Mouse (Mus musculus): Measurements from ENCODE around the gene Vegfb. TPM values are rescaled to one million over a fixed set of nuclear protein-coding genes. Genes with fewer than 3 reads are reported as not detected.

Vegfb gene
- polyA plus RNA-seq, 1 experiment from 2014 or later = 21.4 TPM

DNA sequence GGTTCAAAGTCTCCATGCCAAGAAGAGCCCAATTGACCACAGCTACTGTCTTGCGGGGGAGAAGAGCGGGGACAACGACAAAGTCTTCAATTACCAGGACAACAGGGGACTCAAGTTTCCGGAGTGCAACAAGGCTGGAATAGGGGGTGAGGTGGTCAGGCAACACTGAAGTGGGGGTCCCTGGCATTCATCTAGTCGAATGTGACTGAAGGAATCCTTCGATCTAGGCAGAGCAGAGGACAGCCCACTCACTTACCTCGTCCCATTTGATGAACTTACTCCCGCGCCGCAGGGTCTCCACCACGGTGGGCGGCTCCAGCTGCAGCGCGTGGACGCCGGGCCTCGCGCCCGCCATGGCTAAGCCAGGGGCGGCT is 18.2 kb downstream of the Vegfb start:
- under 1% methylated on average over 18 of the region's 20 CpGs for WGBS
- Histone ChIP-seq H3K9me3 (ENCODE audit: control insufficient read depth, low read length) (no peaks in the 10 kb centered on the region), H3K4me3 (ENCODE audit: low read depth, low read length) (peak overlapping the region; percentile 38), H3K4me2 (replicated peaks; ENCODE audit: low read depth, low read length) (peak overlapping the region; percentile 54), H3K4me1 (replicated peaks; ENCODE audit: control insufficient read depth, insufficient read depth, low read length) (peaks cover 5% of the 10 kb centered on the region), H3K27ac (ENCODE audit: low read depth, low read length) (no peak overlapping the region), H3K36me3 (ENCODE audit: control insufficient read depth, insufficient read depth, low read length) (no peaks in the 10 kb centered on the region), H3K9ac (ENCODE audit: low read depth, low read length) (peak overlapping the region; percentile 61; the same call in 1 of the 2 replicates), H3K27me3 (ENCODE audit: control insufficient read depth, insufficient read depth, low read length) (peaks cover 8% of the 10 kb centered on the region)
- ATAC-seq (ENCODE audit: low FRiP score) = no peak
- DNase-seq (ENCODE audit: low spot score) = no peak

DNA sequence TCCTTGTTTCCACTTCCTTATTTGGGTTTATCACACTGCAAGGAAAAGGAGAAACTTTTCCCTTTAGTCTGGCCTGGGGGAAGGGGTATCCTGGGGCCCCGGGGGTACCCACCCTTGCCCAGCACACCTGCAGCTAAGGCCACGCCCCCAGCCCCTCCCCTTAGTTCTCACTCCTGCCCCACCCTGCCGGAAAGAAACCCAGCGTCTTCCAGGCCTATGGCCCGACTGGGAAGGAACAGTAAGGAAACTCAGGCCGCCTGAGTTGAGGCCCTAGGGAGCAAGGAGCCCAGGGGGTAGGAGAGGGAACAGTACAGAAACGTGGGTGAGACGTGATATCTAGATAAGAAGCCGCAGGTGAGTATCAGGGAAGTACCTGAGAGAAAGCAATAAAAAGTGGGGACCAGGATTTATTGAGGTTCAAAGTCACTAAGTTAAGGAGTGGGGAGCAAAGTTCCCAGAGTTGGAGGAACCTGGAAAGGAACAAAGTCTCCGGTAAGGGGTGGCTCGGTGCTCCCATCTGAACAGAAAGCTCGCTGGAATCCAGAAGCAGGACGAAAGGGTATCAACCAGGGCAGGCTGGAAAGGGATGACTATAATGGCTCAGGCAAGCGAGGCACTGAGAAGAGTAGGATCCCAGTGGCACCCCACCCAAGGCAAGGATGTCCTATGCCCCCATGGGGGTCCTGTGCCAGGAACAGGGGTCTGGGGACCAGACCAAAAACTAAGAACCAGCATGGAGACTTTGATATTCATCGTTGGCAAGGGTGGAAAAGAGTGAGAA is 18.8 kb downstream of the Vegfb start:
- Histone ChIP-seq H3K27ac (ENCODE audit: low read depth, low read length) (no peak overlapping the region), H3K9me3 (ENCODE audit: control insufficient read depth, low read length) (no peaks in the 10 kb centered on the region), H3K4me3 (ENCODE audit: low read depth, low read length) (peak overlapping the region; percentile 38; the same call in 1 of the 2 replicates), H3K9ac (ENCODE audit: low read depth, low read length) (no peak overlapping the region), H3K27me3 (ENCODE audit: control insufficient read depth, insufficient read depth, low read length) (peaks cover 8% of the 10 kb centered on the region), H3K4me2 (replicated peaks; ENCODE audit: low read depth, low read length) (peak overlapping the region; percentile 54), H3K4me1 (replicated peaks; ENCODE audit: control insufficient read depth, insufficient read depth, low read length) (peaks cover 5% of the 10 kb centered on the region), H3K36me3 (ENCODE audit: control insufficient read depth, insufficient read depth, low read length) (no peaks in the 10 kb centered on the region)
- DNase-seq (ENCODE audit: low spot score) (no peak), ATAC-seq (ENCODE audit: low FRiP score) (no peak)
- WGBS = 10% methylated on average over 15 of the region's 15 CpGs

DNA sequence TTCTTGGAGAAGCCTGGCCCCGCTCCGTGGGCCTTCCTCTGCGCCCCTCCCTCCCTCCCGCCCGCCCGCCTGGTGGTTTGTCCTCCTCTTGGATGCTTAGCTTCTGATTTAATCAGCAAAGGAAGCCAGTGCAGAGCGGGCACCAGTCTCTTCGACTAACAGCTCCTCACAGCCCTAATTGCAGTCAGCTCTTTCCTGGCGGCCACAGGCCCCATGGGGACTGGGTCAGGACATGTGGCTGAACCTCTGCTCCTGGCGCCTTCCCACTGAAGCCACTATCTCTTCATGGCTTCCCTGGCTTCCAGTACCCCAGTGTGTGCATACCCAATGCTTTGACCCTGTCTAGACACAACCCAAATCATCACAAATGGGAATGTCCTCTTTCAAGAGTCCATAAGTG is 31.0 kb downstream of the Vegfb start:
- 0 out of 2 replicates have a peak, but pooled peaks cover 2% of the 10 kb centered on the region for H3K36me3 ChIP-seq (ENCODE audit: control insufficient read depth, insufficient read depth, low read length)
- no peak overlapping the region for H3K4me3 ChIP-seq (ENCODE audit: low read depth, low read length)
- H3K27ac ChIP-seq (ENCODE audit: low read depth, low read length) = no peak overlapping the region
- no peaks in the 10 kb centered on the region; the same call in 1 of the 2 replicates for H3K27me3 ChIP-seq (ENCODE audit: control insufficient read depth, insufficient read depth, low read length)
- WGBS = 69% methylated on average over 10 of the region's 10 CpGs
- no peak for DNase-seq (ENCODE audit: low spot score)
- no peak overlapping the region for H3K9ac ChIP-seq (ENCODE audit: low read depth, low read length)
- H3K9me3 ChIP-seq (ENCODE audit: control insufficient read depth, low read length) = no peaks in the 10 kb centered on the region
- no peak for ATAC-seq (ENCODE audit: low FRiP score)
- 0 out of 2 replicates have a peak, but pooled peaks cover 6% of the 10 kb centered on the region for H3K4me1 ChIP-seq (replicated peaks; ENCODE audit: control insufficient read depth, insufficient read depth, low read length)
- H3K4me2 ChIP-seq (replicated peaks; ENCODE audit: low read depth, low read length) = no peak overlapping the region

DNA sequence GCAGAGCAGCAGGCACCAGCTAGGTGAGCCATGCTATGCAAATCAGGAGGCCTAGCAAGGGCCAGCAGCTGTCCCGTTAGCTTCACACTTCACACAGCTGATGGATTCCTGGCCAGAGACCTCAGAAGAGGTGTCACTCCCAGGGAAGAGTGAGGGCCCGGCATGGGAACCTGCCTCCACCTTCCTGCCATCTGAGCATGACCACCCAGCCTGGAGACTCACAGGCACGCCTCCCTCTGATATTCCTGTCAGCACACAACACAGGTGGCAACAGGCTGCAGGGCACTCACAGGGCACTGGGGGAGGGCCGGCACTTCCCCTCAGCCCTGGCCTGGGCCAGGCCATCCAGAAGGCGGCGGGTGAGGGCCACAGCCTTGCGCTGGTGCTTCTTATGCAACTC is 32.0 kb downstream of the Vegfb start:
- 83% methylated on average over 7 of the region's 7 CpGs for WGBS
- ATAC-seq (ENCODE audit: low FRiP score) (no peak), DNase-seq (ENCODE audit: low spot score) (no peak)
- no peak overlapping the region for H3K4me2 ChIP-seq (replicated peaks; ENCODE audit: low read depth, low read length)
- no peak overlapping the region for H3K9ac ChIP-seq (ENCODE audit: low read depth, low read length)
- H3K27me3 ChIP-seq (ENCODE audit: control insufficient read depth, insufficient read depth, low read length) = no peaks in the 10 kb centered on the region; the same call in 1 of the 2 replicates
- no peak overlapping the region for H3K4me3 ChIP-seq (ENCODE audit: low read depth, low read length)
- H3K4me1 ChIP-seq (replicated peaks; ENCODE audit: control insufficient read depth, insufficient read depth, low read length) = 0 out of 2 replicates have a peak, but pooled peaks cover 6% of the 10 kb centered on the region
- H3K9me3 ChIP-seq (ENCODE audit: control insufficient read depth, low read length) = no peaks in the 10 kb centered on the region
- no peak overlapping the region for H3K27ac ChIP-seq (ENCODE audit: low read depth, low read length)
- H3K36me3 ChIP-seq (ENCODE audit: control insufficient read depth, insufficient read depth, low read length) = 0 out of 2 replicates have a peak, but pooled peaks cover 2% of the 10 kb centered on the region

DNA sequence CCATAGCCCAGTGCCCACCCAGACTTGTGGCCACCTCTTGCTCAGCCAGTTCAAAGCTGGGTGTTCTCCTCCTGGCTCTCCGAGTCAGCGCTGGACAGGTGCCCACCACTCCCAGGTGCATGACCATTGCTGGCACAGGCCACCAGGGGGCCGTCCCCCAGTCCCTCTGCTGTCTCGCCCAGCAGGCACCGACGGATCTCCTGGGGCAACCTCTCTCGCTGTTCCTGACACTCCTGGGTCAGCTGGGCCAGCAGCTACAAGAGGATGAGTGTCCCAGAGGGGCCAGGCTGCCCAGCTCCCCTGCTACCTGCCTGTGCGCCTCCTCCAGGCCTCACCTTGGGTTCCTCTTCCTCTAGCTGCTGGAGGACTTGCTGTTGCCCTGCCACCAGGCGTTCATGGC is 33.4 kb downstream of the Vegfb start:
- 0 out of 2 replicates have a peak, but pooled peaks cover 2% of the 10 kb centered on the region for H3K36me3 ChIP-seq (ENCODE audit: control insufficient read depth, insufficient read depth, low read length)
- no peaks in the 10 kb centered on the region for H3K9me3 ChIP-seq (ENCODE audit: control insufficient read depth, low read length)
- no peak overlapping the region for H3K27ac ChIP-seq (ENCODE audit: low read depth, low read length)
- DNase-seq (ENCODE audit: low spot score) (no peak), ATAC-seq (ENCODE audit: low FRiP score) (no peak)
- H3K4me2 ChIP-seq (replicated peaks; ENCODE audit: low read depth, low read length) = no peak overlapping the region
- H3K9ac ChIP-seq (ENCODE audit: low read depth, low read length) = no peak overlapping the region
- peaks cover 12% of the 10 kb centered on the region; the same call in 1 of the 2 replicates for H3K4me1 ChIP-seq (replicated peaks; ENCODE audit: control insufficient read depth, insufficient read depth, low read length)
- no peaks in the 10 kb centered on the region; the same call in 1 of the 2 replicates for H3K27me3 ChIP-seq (ENCODE audit: control insufficient read depth, insufficient read depth, low read length)
- WGBS = 54% methylated on average over 9 of the region's 9 CpGs
- no peak overlapping the region for H3K4me3 ChIP-seq (ENCODE audit: low read depth, low read length)

DNA sequence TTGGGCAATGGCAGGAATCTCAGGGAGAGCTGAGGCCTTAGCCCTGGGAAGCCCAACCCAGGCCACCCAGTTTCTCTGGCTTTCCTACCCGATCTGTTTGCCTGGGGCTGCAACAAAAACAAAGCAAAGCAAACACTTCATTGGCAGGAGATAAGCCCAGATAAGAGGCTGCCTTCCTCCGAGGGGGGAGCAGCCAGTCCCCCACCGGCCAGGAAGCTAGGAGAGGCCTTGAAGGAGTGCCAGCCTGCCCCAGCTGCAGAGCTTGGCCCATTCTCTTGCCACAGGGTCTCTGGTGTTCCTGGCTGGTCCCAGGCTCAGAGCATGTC is 34.8 kb downstream of the Vegfb start:
- no peak overlapping the region for H3K27ac ChIP-seq (ENCODE audit: low read depth, low read length)
- no peak for ATAC-seq (ENCODE audit: low FRiP score)
- H3K4me1 ChIP-seq (replicated peaks; ENCODE audit: control insufficient read depth, insufficient read depth, low read length) = peaks cover 12% of the 10 kb centered on the region; the same call in 1 of the 2 replicates
- 43% methylated on average over 3 of the region's 3 CpGs for WGBS
- no peak for DNase-seq (ENCODE audit: low spot score)
- H3K9me3 ChIP-seq (ENCODE audit: control insufficient read depth, low read length) = no peaks in the 10 kb centered on the region
- peak overlapping the region; percentile 71 for H3K4me2 ChIP-seq (replicated peaks; ENCODE audit: low read depth, low read length)
- no peaks in the 10 kb centered on the region; the same call in 1 of the 2 replicates for H3K27me3 ChIP-seq (ENCODE audit: control insufficient read depth, insufficient read depth, low read length)
- peak overlapping the region; percentile 88; the same call in 1 of the 2 replicates for H3K9ac ChIP-seq (ENCODE audit: low read depth, low read length)
- 0 out of 2 replicates have a peak, but pooled peaks cover 2% of the 10 kb centered on the region for H3K36me3 ChIP-seq (ENCODE audit: control insufficient read depth, insufficient read depth, low read length)
- H3K4me3 ChIP-seq (ENCODE audit: low read depth, low read length) = peak overlapping the region; percentile 66

DNA sequence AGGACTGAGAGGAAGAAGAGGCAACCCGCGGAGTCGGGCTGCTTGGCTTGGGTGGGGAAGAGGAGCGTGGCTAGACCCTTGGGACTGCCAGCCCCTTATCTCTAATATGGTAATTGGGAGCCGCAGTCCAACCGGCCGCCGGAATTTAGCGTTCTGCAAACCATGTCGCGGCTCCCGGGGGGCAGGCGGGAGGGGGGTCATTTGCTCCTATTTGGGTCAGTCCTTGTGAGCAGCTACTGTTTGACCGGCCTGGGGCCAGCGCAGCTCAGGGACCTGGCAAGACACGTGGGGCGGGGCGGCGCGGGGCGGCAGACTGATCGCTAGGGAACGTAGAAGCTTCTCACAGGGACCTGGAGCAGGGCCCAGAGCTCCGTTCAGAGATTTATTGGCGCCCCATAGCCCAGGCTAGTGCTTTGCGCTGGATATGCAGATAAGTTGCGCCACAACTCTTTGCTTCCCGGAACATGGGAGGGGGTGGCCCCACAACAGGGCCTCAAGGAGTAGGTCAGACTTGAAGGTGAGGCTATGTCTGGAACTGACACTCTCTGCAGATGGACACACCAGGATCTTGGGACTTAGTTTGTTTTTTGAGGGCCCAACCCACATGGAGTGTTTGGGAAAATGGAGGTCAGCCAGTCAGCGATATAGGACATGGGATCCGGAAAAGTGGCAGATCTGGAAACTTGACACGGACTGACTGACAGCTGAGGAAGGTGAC is 35.3 kb downstream of the Vegfb start:
- Histone ChIP-seq H3K9ac (ENCODE audit: low read depth, low read length) (peak overlapping the region; percentile 88), H3K27me3 (ENCODE audit: control insufficient read depth, insufficient read depth, low read length) (no peaks in the 10 kb centered on the region; the same call in 1 of the 2 replicates), H3K36me3 (ENCODE audit: control insufficient read depth, insufficient read depth, low read length) (0 out of 2 replicates have a peak, but pooled peaks cover 2% of the 10 kb centered on the region), H3K4me1 (replicated peaks; ENCODE audit: control insufficient read depth, insufficient read depth, low read length) (peaks cover 12% of the 10 kb centered on the region; the same call in 1 of the 2 replicates), H3K4me2 (replicated peaks; ENCODE audit: low read depth, low read length) (peak overlapping the region; percentile 71), H3K9me3 (ENCODE audit: control insufficient read depth, low read length) (no peaks in the 10 kb centered on the region), H3K27ac (ENCODE audit: low read depth, low read length) (peak overlapping the region; percentile 98), H3K4me3 (ENCODE audit: low read depth, low read length) (peak overlapping the region; percentile 66)
- ATAC-seq (ENCODE audit: low FRiP score) (peak; percentile 46), DNase-seq (ENCODE audit: low spot score) (peak; percentile 57)
- 3% methylated on average over 31 of the region's 31 CpGs for WGBS

DNA sequence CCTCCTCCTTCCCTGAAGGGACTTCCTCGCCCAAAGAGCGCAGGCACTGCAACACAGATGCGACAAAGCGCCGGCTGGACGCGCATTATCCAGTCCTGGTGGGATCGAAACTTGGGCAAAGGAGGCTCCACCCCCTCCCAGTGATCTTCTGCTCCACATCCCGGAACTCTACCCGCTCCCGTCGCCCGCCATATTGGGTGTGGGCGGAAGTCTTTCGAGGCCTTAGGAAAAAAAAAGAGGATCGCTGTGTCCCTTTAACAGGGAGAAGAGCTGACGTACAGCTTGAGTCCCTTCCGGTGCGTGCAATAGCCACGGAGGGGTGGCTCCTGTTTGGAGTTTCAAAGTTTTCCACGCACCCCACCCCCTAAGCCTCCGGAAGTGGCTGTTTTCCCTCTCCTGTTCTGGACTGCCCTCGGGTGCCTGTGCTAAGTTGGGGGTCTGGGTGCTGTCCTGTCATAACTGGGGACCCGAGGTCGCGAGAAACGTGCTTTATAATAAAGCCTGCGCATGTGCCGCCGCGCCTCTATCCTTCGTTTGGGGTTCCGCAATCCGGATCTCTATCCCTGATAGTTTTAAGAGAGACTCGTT is 36.0 kb downstream of the Vegfb start:
- Histone ChIP-seq H3K36me3 (ENCODE audit: control insufficient read depth, insufficient read depth, low read length) (0 out of 2 replicates have a peak, but pooled peaks cover 2% of the 10 kb centered on the region), H3K4me1 (replicated peaks; ENCODE audit: control insufficient read depth, insufficient read depth, low read length) (peaks cover 12% of the 10 kb centered on the region; the same call in 1 of the 2 replicates), H3K4me2 (replicated peaks; ENCODE audit: low read depth, low read length) (peak overlapping the region; percentile 71), H3K27ac (ENCODE audit: low read depth, low read length) (peak overlapping the region; percentile 98), H3K9me3 (ENCODE audit: control insufficient read depth, low read length) (no peaks in the 10 kb centered on the region), H3K27me3 (ENCODE audit: control insufficient read depth, insufficient read depth, low read length) (no peaks in the 10 kb centered on the region; the same call in 1 of the 2 replicates), H3K9ac (ENCODE audit: low read depth, low read length) (peak overlapping the region; percentile 88), H3K4me3 (ENCODE audit: low read depth, low read length) (peak overlapping the region; percentile 66)
- ATAC-seq (ENCODE audit: low FRiP score) (peak; percentile 84), DNase-seq (ENCODE audit: low spot score) (peak; percentile 94)
- WGBS = under 1% methylated on average over 35 of the region's 35 CpGs
